In the genomic region with DNA sequence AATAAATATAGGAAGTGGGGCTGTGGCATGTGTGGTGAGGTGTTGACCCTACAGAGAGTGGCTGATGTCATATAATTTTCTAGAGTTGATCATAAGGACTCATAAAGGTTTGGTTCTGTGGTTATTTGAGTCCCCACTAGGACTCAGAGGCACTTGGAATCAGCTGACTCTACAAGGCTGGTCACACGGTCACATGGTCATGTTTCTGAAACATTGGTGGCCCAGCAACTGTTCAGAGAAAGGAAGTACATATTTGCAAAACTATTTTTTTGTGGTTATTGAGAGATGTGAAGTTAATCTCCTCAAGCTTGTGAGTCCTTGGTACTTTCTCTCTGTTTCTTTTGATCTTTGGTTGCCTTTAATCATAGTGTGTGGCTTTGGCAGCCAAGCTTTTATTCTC, we compare ENCODE assay signal across 37 mouse cellular contexts. TPM values are rescaled to one million over a fixed set of nuclear protein-coding genes. Genes with fewer than 3 reads are reported as not detected.
DNase-seq lines count a peak whose midpoint lies in the region; ATAC-seq lines count a peak whose summit lies in the region.
"Had no signal": no experiment of that assay in that cellular context is flagged by ENCODE, and none has a peak within 500 bp of the region (broad histone marks: within the 10 kb centered on the region; RNA-seq: fewer than 3 reads in every experiment).

No protein-coding gene starts in this region.

- peak; percentile 32 for DNase-seq in lung, postnatal 36 days
- no peak for DNase-seq in lung, adult 18-20 months
- DNase-seq in natural killer cell, adult 2 months (ENCODE audit: low spot score in 2 of 2) = peak; percentile 29 to 51
- no peak for DNase-seq in limb, embryonic 10.5 days (ENCODE audit: low spot score)
- DNase-seq in kidney, postnatal 25 days = no peak
- DNase-seq: adrenal gland, adult 8-10 months; cerebellum, adult 9-10 months; heart, postnatal 10 days; kidney, adult 11 months; layer of hippocampus, adult 9-11 months; right cerebral cortex, adult 18-20 months; right cerebral cortex, postnatal 4 days; thymus, adult 18-20 months had no signal

- WGBS in limb, embryonic 10.5 days = 77% methylated on average over 1 of the region's 1 CpGs
- WGBS in midbrain, embryonic 13.5 days = 91% methylated on average over 1 of the region's 1 CpGs

- H3K4me2 ChIP-seq in midbrain, embryonic 13.5 days (replicated peaks) = no peak overlapping the region
- H3K4me2 ChIP-seq: forebrain, embryonic 12.5 days; heart, embryonic 12.5 days; kidney, embryonic 15.5 days; limb, embryonic 15.5 days; lung, embryonic 15.5 days; midbrain, embryonic 12.5 days; neural tube, embryonic 13.5 days; stomach, embryonic 15.5 days had no signal

- no peaks in the 10 kb centered on the region for H3K4me1 ChIP-seq in limb, embryonic 10.5 days
- no peaks in the 10 kb centered on the region for H3K4me1 ChIP-seq in midbrain, embryonic 13.5 days (replicated peaks)
- H3K4me1 ChIP-seq: forebrain, embryonic 12.5 days; hindbrain, embryonic 10.5 days; kidney, embryonic 15.5 days; limb, embryonic 15.5 days; lung, embryonic 15.5 days; midbrain, embryonic 12.5 days; neural tube, embryonic 13.5 days; stomach, embryonic 15.5 days had no signal

- ATAC-seq in CD4-positive, CD25-positive, alpha-beta regulatory T cell, adult 4 months = peak; percentile 39
- peak; percentile 12; the same call in 1 of the 2 replicates for ATAC-seq in granulocyte monocyte progenitor cell, adult 5-6 weeks (replicated peaks; ENCODE audit: poor library complexity, severe bottlenecking)
- ATAC-seq in midbrain, embryonic 13.5 days = no peak
- ATAC-seq: hindbrain, postnatal 0 days; Patski had no signal

- no peak overlapping the region for H3K4me3 ChIP-seq in limb, embryonic 10.5 days
- H3K4me3 ChIP-seq in midbrain, embryonic 13.5 days (replicated peaks) = no peak overlapping the region
- H3K4me3 ChIP-seq: erythroblast, embryonic 14.5 days; forebrain, embryonic 12.5 days; heart, embryonic 12.5 days; hindbrain, embryonic 10.5 days; kidney, embryonic 15.5 days; limb, embryonic 15.5 days; lung, embryonic 15.5 days; midbrain, embryonic 12.5 days; neural tube, embryonic 13.5 days; stomach, embryonic 15.5 days had no signal

- H3K9ac ChIP-seq in midbrain, embryonic 13.5 days (replicated peaks) = no peak overlapping the region
- H3K9ac ChIP-seq: forebrain, embryonic 12.5 days; heart, embryonic 12.5 days; kidney, embryonic 15.5 days; limb, embryonic 15.5 days; liver, embryonic 14.5 days; lung, embryonic 15.5 days; midbrain, embryonic 12.5 days; neural tube, embryonic 13.5 days; stomach, embryonic 15.5 days had no signal

- no peaks in the 10 kb centered on the region for H3K27me3 ChIP-seq in limb, embryonic 10.5 days (ENCODE audit: low read depth, poor library complexity, severe bottlenecking)
- H3K27me3 ChIP-seq in midbrain, embryonic 13.5 days = no peaks in the 10 kb centered on the region
- H3K27me3 ChIP-seq: forebrain, embryonic 12.5 days; heart, embryonic 12.5 days; kidney, embryonic 15.5 days; limb, embryonic 15.5 days; lung, embryonic 15.5 days; midbrain, embryonic 12.5 days; neural tube, embryonic 13.5 days; Patski; stomach, embryonic 15.5 days had no signal

- H3K27ac ChIP-seq in limb, embryonic 10.5 days = no peak overlapping the region
- H3K27ac ChIP-seq in midbrain, embryonic 13.5 days = no peak overlapping the region
- H3K27ac ChIP-seq: forebrain, embryonic 12.5 days; hindbrain, embryonic 10.5 days; hindbrain, postnatal 0 days; kidney, embryonic 15.5 days; limb, embryonic 15.5 days; liver, embryonic 14.5 days; lung, embryonic 15.5 days; midbrain, embryonic 12.5 days; neural tube, embryonic 13.5 days; stomach, embryonic 15.5 days had no signal

- no peaks in the 10 kb centered on the region for H3K9me3 ChIP-seq in limb, embryonic 10.5 days (replicated peaks)
- H3K9me3 ChIP-seq in midbrain, embryonic 13.5 days = no peaks in the 10 kb centered on the region
- H3K9me3 ChIP-seq: forebrain, embryonic 12.5 days; G1E; heart, embryonic 12.5 days; hindbrain, embryonic 10.5 days; kidney, embryonic 15.5 days; limb, embryonic 15.5 days; lung, embryonic 15.5 days; midbrain, embryonic 12.5 days; neural tube, embryonic 13.5 days; stomach, embryonic 15.5 days had no signal

- no peaks in the 10 kb centered on the region for H3K36me3 ChIP-seq in limb, embryonic 10.5 days
- no peaks in the 10 kb centered on the region for H3K36me3 ChIP-seq in midbrain, embryonic 13.5 days
- H3K36me3 ChIP-seq: forebrain, embryonic 12.5 days; G1E; heart, embryonic 12.5 days; hindbrain, embryonic 10.5 days; kidney, embryonic 15.5 days; limb, embryonic 15.5 days; lung, embryonic 15.5 days; midbrain, embryonic 12.5 days; neural tube, embryonic 13.5 days; stomach, embryonic 15.5 days had no signal

RNA-seq across cellular contexts. Expression of gene Tnfsf18, which starts 14.6 kb away (rescaled TPM):
- not detected for polyA plus RNA-seq in CD4-positive, CD25-positive, alpha-beta regulatory T cell, adult 4 months (2017; shearing (Covaris generic))
- not detected in 2 replicates for total RNA-seq in granulocyte monocyte progenitor cell, adult 5-6 weeks (2014; fragmentation: Nextera tagmentation)
- not detected in 2 replicates for total RNA-seq in granulocyte monocyte progenitor cell, adult 5-6 weeks (2017)
- not detected in 2 replicates for polyA plus RNA-seq in limb, embryonic 10.5 days (2016; fragmentation: Nextera tagmentation; extraction: Ambion mirVana)
- not detected in 2 replicates for polyA plus RNA-seq in midbrain, embryonic 13.5 days (2015; fragmentation: Nextera tagmentation; extraction: Ambion mirVana)
- total RNA-seq: common myeloid progenitor, adult 5-6 weeks; G1E; heart, postnatal 10 days; left cerebral cortex, adult 18-20 months; left cerebral cortex, postnatal 36 days; megakaryocyte progenitor cell, adult 5-6 weeks; monocyte, adult 5-6 weeks had no signal
- polyA plus RNA-seq: erythroblast, embryonic 14.5 days; forebrain, embryonic 12.5 days; G1E; gonadal fat pad, adult 2 months; hindbrain, embryonic 10.5 days; hindbrain, postnatal 0 days; large intestine, adult 2 months; liver, embryonic 14.5 days; neural tube, embryonic 13.5 days; Patski had no signal

Comparison
In these comparisons a context has a peak if more than half of its experiments do, and no peak if none do; other contexts are left out.
1. DNase-seq: peak in lung, postnatal 36 days (single experiment) and natural killer cell, adult 2 months (2 of 2); none in lung, adult 18-20 months (0 of 2), limb, embryonic 10.5 days (single experiment) and kidney, postnatal 25 days (0 of 2).